Mouse (Mus musculus): Measurements from ENCODE around the gene Usp46. TPM values are rescaled to one million over a fixed set of nuclear protein-coding genes. Genes with fewer than 3 reads are reported as not detected.

Gene Usp46
- total and polyA plus RNA-seq, 2 experiments from 2014 or later = 36.2 to 55.6 TPM

GRCm38 (mm10) chr5:74067346-74067745, 885 bp downstream of the Usp46 start:
- Histone ChIP-seq H3K4me1 (ENCODE audit: insufficient read depth, low read length) (peaks cover 7% of the 10 kb centered on the region; the same call in 1 of the 2 replicates), H3K27me3 (ENCODE audit: insufficient read depth, low read length) (no peaks in the 10 kb centered on the region), H3K4me2 (ENCODE audit: low read depth, low read length, poor library complexity, severe bottlenecking) (peak overlapping the region; percentile 95), H3K27ac (ENCODE audit: low read depth, low read length) (no peak overlapping the region), H3K9ac (replicated peaks; ENCODE audit: low read length, poor library complexity, severe bottlenecking) (peak overlapping the region; percentile 88), H3K4me3 (ENCODE audit: low read depth, low read length) (peak overlapping the region; percentile 87), H3K9me3 (ENCODE audit: low read length) (no peaks in the 10 kb centered on the region), H3K36me3 (ENCODE audit: insufficient read depth, low read length) (no peaks in the 10 kb centered on the region)
- no peak for DNase-seq (ENCODE audit: low spot score)
- no peak for TF ChIP-seq CTCF (IDR thresholded peaks at IDR 0.05)
- ATAC-seq (ENCODE audit: low FRiP score) = no peak
- WGBS = 17% methylated on average over 4 of the region's 4 CpGs

GRCm38 (mm10) chr5:74066416-74067115, 1.7 kb downstream of the Usp46 start:
- 39% methylated on average over 12 of the region's 12 CpGs for WGBS
- TF ChIP-seq CTCF (IDR thresholded peaks at IDR 0.05) = no peak
- Histone ChIP-seq H3K9ac (replicated peaks; ENCODE audit: low read length, poor library complexity, severe bottlenecking) (peak overlapping the region; percentile 2; the same call in 1 of the 2 replicates), H3K9me3 (ENCODE audit: low read length) (no peaks in the 10 kb centered on the region), H3K4me3 (ENCODE audit: low read depth, low read length) (peak overlapping the region; percentile 87), H3K36me3 (ENCODE audit: insufficient read depth, low read length) (no peaks in the 10 kb centered on the region), H3K4me1 (ENCODE audit: insufficient read depth, low read length) (peaks cover 7% of the 10 kb centered on the region; the same call in 1 of the 2 replicates), H3K4me2 (ENCODE audit: low read depth, low read length, poor library complexity, severe bottlenecking) (peak overlapping the region; percentile 95), H3K27ac (ENCODE audit: low read depth, low read length) (0 out of 2 replicates have a peak overlapping the region, but pooled peaks have one; percentile 8), H3K27me3 (ENCODE audit: insufficient read depth, low read length) (no peaks in the 10 kb centered on the region)
- DNase-seq (ENCODE audit: low spot score) (peak; percentile 48), ATAC-seq (ENCODE audit: low FRiP score) (no peak)

- H3K36me3 ChIP-seq (ENCODE audit: insufficient read depth, low read length) = no peaks in the 10 kb centered on the region
- no peak overlapping the region for H3K27ac ChIP-seq (ENCODE audit: low read depth, low read length)
- H3K9me3 ChIP-seq (ENCODE audit: low read length) = no peaks in the 10 kb centered on the region
- TF ChIP-seq CTCF (IDR thresholded peaks at IDR 0.05) = no peak
- WGBS = 57% methylated on average over 11 of the region's 11 CpGs
- no peak for ATAC-seq (ENCODE audit: low FRiP score)
- peak overlapping the region; percentile 21; the same call in 1 of the 2 replicates for H3K4me2 ChIP-seq (ENCODE audit: low read depth, low read length, poor library complexity, severe bottlenecking)
- H3K4me3 ChIP-seq (ENCODE audit: low read depth, low read length) = no peak overlapping the region
- peaks cover 7% of the 10 kb centered on the region; the same call in 1 of the 2 replicates for H3K4me1 ChIP-seq (ENCODE audit: insufficient read depth, low read length)
- DNase-seq (ENCODE audit: low spot score) = no peak
- H3K27me3 ChIP-seq (ENCODE audit: insufficient read depth, low read length) = no peaks in the 10 kb centered on the region
- H3K9ac ChIP-seq (replicated peaks; ENCODE audit: low read length, poor library complexity, severe bottlenecking) = no peak overlapping the region
Observed at GRCm38 (mm10) chr5:74065565-74066275, 2.5 kb downstream of the Usp46 start.

GRCm38 (mm10) chr5:74064844-74065243, 3.4 kb downstream of the Usp46 start:
- H3K4me2 ChIP-seq (ENCODE audit: low read depth, low read length, poor library complexity, severe bottlenecking) = no peak overlapping the region

GRCm38 (mm10) chr5:74063226-74063747, 4.9 kb downstream of the Usp46 start:
- WGBS = 92% methylated on average over 5 of the region's 5 CpGs
- H3K9me3 ChIP-seq (ENCODE audit: low read length) = no peaks in the 10 kb centered on the region
- DNase-seq (ENCODE audit: low spot score) (no peak), ATAC-seq (ENCODE audit: low FRiP score) (no peak)
- H3K27me3 ChIP-seq (ENCODE audit: insufficient read depth, low read length) = no peaks in the 10 kb centered on the region
- H3K4me3 ChIP-seq (ENCODE audit: low read depth, low read length) = no peak overlapping the region
- H3K36me3 ChIP-seq (ENCODE audit: insufficient read depth, low read length) = no peaks in the 10 kb centered on the region
- no peak overlapping the region for H3K9ac ChIP-seq (replicated peaks; ENCODE audit: low read length, poor library complexity, severe bottlenecking)
- peaks cover 7% of the 10 kb centered on the region; the same call in 1 of the 2 replicates for H3K4me1 ChIP-seq (ENCODE audit: insufficient read depth, low read length)
- no peak overlapping the region for H3K27ac ChIP-seq (ENCODE audit: low read depth, low read length)
- no peak overlapping the region for H3K4me2 ChIP-seq (ENCODE audit: low read depth, low read length, poor library complexity, severe bottlenecking)
- no peak for TF ChIP-seq CTCF (IDR thresholded peaks at IDR 0.05)

More at GRCm38 (mm10) chr5:74064844-74065243, 3.4 kb downstream of the Usp46 start:
- WGBS = 93% methylated on average over 7 of the region's 7 CpGs
- H3K36me3 ChIP-seq (ENCODE audit: insufficient read depth, low read length) = no peaks in the 10 kb centered on the region
- no peak overlapping the region for H3K27ac ChIP-seq (ENCODE audit: low read depth, low read length)
- H3K9me3 ChIP-seq (ENCODE audit: low read length) = no peaks in the 10 kb centered on the region
- no peak for TF ChIP-seq CTCF (IDR thresholded peaks at IDR 0.05)
- H3K4me3 ChIP-seq (ENCODE audit: low read depth, low read length) = no peak overlapping the region
- peaks cover 7% of the 10 kb centered on the region; the same call in 1 of the 2 replicates for H3K4me1 ChIP-seq (ENCODE audit: insufficient read depth, low read length)
- no peak for DNase-seq (ENCODE audit: low spot score)
- no peak for ATAC-seq (ENCODE audit: low FRiP score)
- H3K27me3 ChIP-seq (ENCODE audit: insufficient read depth, low read length) = no peaks in the 10 kb centered on the region
- H3K9ac ChIP-seq (replicated peaks; ENCODE audit: low read length, poor library complexity, severe bottlenecking) = no peak overlapping the region
